Mouse (Mus musculus) kidney, embryonic 15.5 days (tissue): ENCODE data around the gene Rapgef1. TPM values are rescaled to one million over a fixed set of nuclear protein-coding genes. Genes with fewer than 3 reads are reported as not detected.
"Not testable (repeated sequence)": the region's sequence is repeated elsewhere in the genome, so short reads cannot be mapped to it uniquely, and the experiment has no call there.

ENCODE experiments used
- ATAC-seq: fragments of 200-750 bp; cut with Nextera tagmentation; replicated peaks from 2 replicates; pipeline ENCODE4 v1.8.0; 2017; ENCODE audit warnings: moderate TSS enrichment; ENCODE audit not compliant: low FRiP score
- H3K27ac ChIP-seq: fragments of 300-500 bp; sonication (generic); 2 replicates; pipeline ENCODE4 v1.5.1; 2015; ENCODE audit warnings: mild to moderate bottlenecking, inconsistent platforms
- H3K27me3 ChIP-seq: fragments of 300-500 bp; sonication (generic); 2 replicates; pipeline ENCODE4 v1.6.1; 2015; ENCODE audit warnings: inconsistent platforms
- H3K36me3 ChIP-seq: fragments of 300-500 bp; sonication (generic); 2 replicates; pipeline ENCODE4 v1.6.1; 2015; ENCODE audit warnings: inconsistent platforms
- H3K4me1 ChIP-seq: fragments of 300-500 bp; sonication (generic); 2 replicates; pipeline ENCODE4 v1.6.1; 2015; ENCODE audit warnings: inconsistent platforms
- H3K4me2 ChIP-seq: fragments of 300-500 bp; sonication (generic); 2 replicates; pipeline ENCODE4 v1.6.1; 2015; ENCODE audit warnings: moderate library complexity, mild to moderate bottlenecking, inconsistent platforms
- H3K4me3 ChIP-seq: fragments of 300-500 bp; sonication (generic); replicated peaks from 2 replicates; pipeline ENCODE4 v1.5.1; 2015; ENCODE audit warnings: mild to moderate bottlenecking, inconsistent platforms
- H3K9ac ChIP-seq: fragments of 300-500 bp; sonication (generic); 2 replicates; pipeline ENCODE4 v1.6.1; 2015; ENCODE audit warnings: mild to moderate bottlenecking, inconsistent platforms
- H3K9me3 ChIP-seq: fragments of 300-500 bp; sonication (generic); replicated peaks from 2 replicates; pipeline ENCODE4 v1.6.1; 2016; ENCODE audit warnings: inconsistent platforms
- WGBS: fragments of 180-500 bp; shearing (Covaris S2); methylation state at CpG from one replicate; pipeline ENCODE4 v1.1.7; 2015; ENCODE audit warnings: mixed read lengths; 5-methylcytosine and 5-hydroxymethylcytosine counted together
- polyA plus RNA-seq: library from polyadenylated mRNA; unstranded; fragments of >200 nt; fragmentation: Nextera tagmentation; extraction: Ambion mirVana; gene quantifications from 2 replicates; pipeline ENCODE4 v1.2.1, GENCODE M21; 2015

Gene Rapgef1
- polyA plus RNA-seq, 1 experiment from 2014 or later = 13.8 TPM

GRCm38 (mm10) chr2:29624739-29625138 is 5.2 kb downstream of the Rapgef1 start:
- no peaks in the 10 kb centered on the region for H3K36me3 ChIP-seq
- no peak overlapping the region for H3K4me2 ChIP-seq
- H3K9ac ChIP-seq = no peak overlapping the region
- peaks cover 51% of the 10 kb centered on the region for H3K4me1 ChIP-seq
- H3K27me3 ChIP-seq = no peaks in the 10 kb centered on the region
- no peaks in the 10 kb centered on the region for H3K9me3 ChIP-seq
- WGBS = 77% methylated on average over 5 of the region's 5 CpGs
- H3K4me3 ChIP-seq = no peak overlapping the region
- no peak for ATAC-seq
- no peak overlapping the region for H3K27ac ChIP-seq

GRCm38 (mm10) chr2:29625573-29626200 is 6.2 kb downstream of the Rapgef1 start:
- H3K9ac ChIP-seq = no peak overlapping the region
- H3K27me3 ChIP-seq = no peaks in the 10 kb centered on the region
- no peak for ATAC-seq
- no peak overlapping the region for H3K27ac ChIP-seq
- WGBS = 95% methylated on average over 8 of the region's 8 CpGs
- H3K9me3 ChIP-seq = no peaks in the 10 kb centered on the region
- peaks cover 45% of the 10 kb centered on the region for H3K4me1 ChIP-seq
- no peak overlapping the region for H3K4me2 ChIP-seq
- no peaks in the 10 kb centered on the region for H3K36me3 ChIP-seq
- H3K4me3 ChIP-seq = no peak overlapping the region

GRCm38 (mm10) chr2:29627337-29627736 is 7.8 kb downstream of the Rapgef1 start:
- 80% methylated on average over 3 of the region's 3 CpGs for WGBS
- ATAC-seq = no peak

GRCm38 (mm10) chr2:29628186-29628585 is 8.7 kb downstream of the Rapgef1 start:
- no peak overlapping the region for H3K4me3 ChIP-seq
- H3K27me3 ChIP-seq = no peaks in the 10 kb centered on the region
- H3K27ac ChIP-seq = no peak overlapping the region
- H3K9me3 ChIP-seq = no peaks in the 10 kb centered on the region
- H3K4me2 ChIP-seq = no peak overlapping the region
- ATAC-seq = no peak
- H3K9ac ChIP-seq = no peak overlapping the region
- WGBS = 70% methylated on average over 5 of the region's 5 CpGs
- peaks cover 31% of the 10 kb centered on the region for H3K4me1 ChIP-seq
- H3K36me3 ChIP-seq = no peaks in the 10 kb centered on the region

More at GRCm38 (mm10) chr2:29627337-29627736, 7.8 kb downstream of the Rapgef1 start:
- H3K4me1 ChIP-seq = peaks cover 31% of the 10 kb centered on the region
- H3K9ac ChIP-seq = no peak overlapping the region
- H3K27me3 ChIP-seq = no peaks in the 10 kb centered on the region
- H3K27ac ChIP-seq = no peak overlapping the region
- H3K9me3 ChIP-seq = no peaks in the 10 kb centered on the region
- no peaks in the 10 kb centered on the region for H3K36me3 ChIP-seq
- H3K4me3 ChIP-seq = no peak overlapping the region
- H3K4me2 ChIP-seq = no peak overlapping the region

GRCm38 (mm10) chr2:29628763-29629181 is 9.3 kb downstream of the Rapgef1 start:
- peaks cover 31% of the 10 kb centered on the region for H3K4me1 ChIP-seq
- H3K4me3 ChIP-seq = no peak overlapping the region
- no peaks in the 10 kb centered on the region for H3K27me3 ChIP-seq
- H3K4me2 ChIP-seq = no peak overlapping the region
- H3K36me3 ChIP-seq = no peaks in the 10 kb centered on the region
- no peaks in the 10 kb centered on the region for H3K9me3 ChIP-seq
- WGBS = 78% methylated on average over 5 of the region's 5 CpGs
- H3K27ac ChIP-seq = no peak overlapping the region
- ATAC-seq = no peak
- H3K9ac ChIP-seq = no peak overlapping the region

GRCm38 (mm10) chr2:29629311-29629710 is 9.8 kb downstream of the Rapgef1 start:
- Histone ChIP-seq H3K4me1 (peaks cover 35% of the 10 kb centered on the region), H3K4me3 (no peak overlapping the region), H3K27me3 (no peaks in the 10 kb centered on the region), H3K4me2 (no peak overlapping the region), H3K27ac (no peak overlapping the region), H3K9me3 (no peaks in the 10 kb centered on the region), H3K36me3 (no peaks in the 10 kb centered on the region), H3K9ac (no peak overlapping the region)
- 69% methylated on average over 2 of the region's 2 CpGs for WGBS
- no peak for ATAC-seq

- no peak overlapping the region for H3K4me2 ChIP-seq
- WGBS = 88% methylated on average over 10 of the region's 10 CpGs
- H3K27ac ChIP-seq = no peak overlapping the region
- H3K9me3 ChIP-seq = no peaks in the 10 kb centered on the region
- H3K36me3 ChIP-seq = no peaks in the 10 kb centered on the region
- ATAC-seq = no peak
- no peak overlapping the region for H3K4me3 ChIP-seq
- H3K4me1 ChIP-seq = peaks cover 39% of the 10 kb centered on the region
- H3K27me3 ChIP-seq = no peaks in the 10 kb centered on the region
- H3K9ac ChIP-seq = no peak overlapping the region
Observed at GRCm38 (mm10) chr2:29630141-29630771, 10.7 kb downstream of the Rapgef1 start.

GRCm38 (mm10) chr2:29631020-29631419 is 11.5 kb downstream of the Rapgef1 start:
- no peak overlapping the region for H3K4me3 ChIP-seq
- no peak overlapping the region for H3K9ac ChIP-seq
- no peak for ATAC-seq
- no peaks in the 10 kb centered on the region for H3K9me3 ChIP-seq
- H3K36me3 ChIP-seq = no peaks in the 10 kb centered on the region
- peaks cover 40% of the 10 kb centered on the region for H3K4me1 ChIP-seq
- no peak overlapping the region for H3K4me2 ChIP-seq
- H3K27me3 ChIP-seq = no peaks in the 10 kb centered on the region
- no peak overlapping the region for H3K27ac ChIP-seq

- H3K36me3 ChIP-seq, ATAC-seq, H3K9ac ChIP-seq, H3K27ac ChIP-seq, H3K4me2 ChIP-seq, H3K9me3 ChIP-seq, H3K4me3 ChIP-seq, H3K27me3 ChIP-seq: not testable (repeated sequence)
- 95% methylated on average over 12 of the region's 12 CpGs for WGBS
- H3K4me1 ChIP-seq = peaks cover 46% of the 10 kb centered on the region
Observed at GRCm38 (mm10) chr2:29631564-29632167, 12.1 kb downstream of the Rapgef1 start.

- Histone ChIP-seq H3K4me3 (no peak overlapping the region), H3K4me1 (peaks cover 49% of the 10 kb centered on the region), H3K9me3 (no peaks in the 10 kb centered on the region), H3K27ac (peak overlapping the region; percentile 70; the same call in 1 of the 2 replicates), H3K4me2 (no peak overlapping the region), H3K9ac (no peak overlapping the region), H3K27me3 (no peaks in the 10 kb centered on the region), H3K36me3 (no peaks in the 10 kb centered on the region)
- WGBS = 78% methylated on average over 3 of the region's 3 CpGs
- ATAC-seq = no peak
Observed at GRCm38 (mm10) chr2:29632168-29632662, 12.7 kb downstream of the Rapgef1 start.

- H3K4me1 ChIP-seq = peaks cover 53% of the 10 kb centered on the region
- ATAC-seq = peak; percentile 77
- H3K9ac ChIP-seq = no peak overlapping the region
- 28% methylated on average over 6 of the region's 6 CpGs for WGBS
- no peaks in the 10 kb centered on the region for H3K27me3 ChIP-seq
- no peaks in the 10 kb centered on the region for H3K36me3 ChIP-seq
- peak overlapping the region; percentile 70 for H3K27ac ChIP-seq
- H3K4me2 ChIP-seq = peak overlapping the region; percentile 10
- no peak overlapping the region for H3K4me3 ChIP-seq
- no peaks in the 10 kb centered on the region for H3K9me3 ChIP-seq
Observed at GRCm38 (mm10) chr2:29633101-29633554, 13.6 kb downstream of the Rapgef1 start.

- H3K27me3 ChIP-seq = no peaks in the 10 kb centered on the region
- 88% methylated on average over 3 of the region's 3 CpGs for WGBS
- H3K4me1 ChIP-seq = peaks cover 48% of the 10 kb centered on the region
- ATAC-seq = no peak
- no peak overlapping the region for H3K4me2 ChIP-seq
- H3K4me3 ChIP-seq = no peak overlapping the region
- no peaks in the 10 kb centered on the region for H3K36me3 ChIP-seq
- no peaks in the 10 kb centered on the region for H3K9me3 ChIP-seq
- no peak overlapping the region for H3K9ac ChIP-seq
- H3K27ac ChIP-seq = peak overlapping the region; percentile 70
Observed at GRCm38 (mm10) chr2:29633782-29634181, 14.3 kb downstream of the Rapgef1 start.
